In genomic region chr11:31713641-31714121, GRCm38 (mm10) we compare ENCODE assay signal across 8 mouse cellular contexts. TPM values are rescaled to one million over a fixed set of nuclear protein-coding genes. Genes with fewer than 3 reads are reported as not detected.
DNase-seq lines count a peak whose midpoint lies in the region; ATAC-seq lines count a peak whose summit lies in the region.

No protein-coding gene starts in this region.

- no peak overlapping the region for H3K9ac ChIP-seq in neural tube, embryonic 11.5 days (ENCODE audit: low read length)
- H3K9ac ChIP-seq in forebrain, embryonic 14.5 days (ENCODE audit: low read length): no peak overlapping the region
- peak overlapping the region; percentile 50 for H3K9ac ChIP-seq in heart, embryonic 16.5 days (ENCODE audit: low read length)

- H3K9me3 ChIP-seq in neural tube, embryonic 11.5 days (ENCODE audit: control insufficient read depth, low read length): no peaks in the 10 kb centered on the region
- H3K9me3 ChIP-seq in forebrain, embryonic 14.5 days (replicated peaks; ENCODE audit: control insufficient read depth, low read length): no peaks in the 10 kb centered on the region
- H3K9me3 ChIP-seq in heart, embryonic 16.5 days (replicated peaks; ENCODE audit: control insufficient read depth, low read length): no peaks in the 10 kb centered on the region

- H3K27me3 ChIP-seq in neural tube, embryonic 11.5 days (ENCODE audit: control insufficient read depth, insufficient read depth, low read length): no peaks in the 10 kb centered on the region
- no peaks in the 10 kb centered on the region for H3K27me3 ChIP-seq in forebrain, embryonic 14.5 days (replicated peaks; ENCODE audit: control insufficient read depth, insufficient read depth, low read length)
- no peaks in the 10 kb centered on the region for H3K27me3 ChIP-seq in heart, embryonic 16.5 days (ENCODE audit: control insufficient read depth, insufficient read depth, low read length)

- H3K36me3 ChIP-seq in neural tube, embryonic 11.5 days (ENCODE audit: control insufficient read depth, insufficient read depth, low read length): no peaks in the 10 kb centered on the region
- no peaks in the 10 kb centered on the region for H3K36me3 ChIP-seq in forebrain, embryonic 14.5 days (ENCODE audit: control insufficient read depth, insufficient read depth, low read length)
- H3K36me3 ChIP-seq in heart, embryonic 16.5 days (ENCODE audit: control insufficient read depth, insufficient read depth): no peaks in the 10 kb centered on the region

- no peak overlapping the region for H3K4me2 ChIP-seq in neural tube, embryonic 11.5 days (ENCODE audit: low read depth)
- H3K4me2 ChIP-seq in forebrain, embryonic 14.5 days (ENCODE audit: low read length): no peak overlapping the region
- H3K4me2 ChIP-seq in heart, embryonic 16.5 days (ENCODE audit: low read depth, low read length): peak overlapping the region; percentile 28; the same call in 1 of the 2 replicates

- DNase-seq in neural tube, embryonic 11.5 days (ENCODE audit: low spot score): peak; percentile 47
- DNase-seq in neural tube, embryonic 10.5 days (ENCODE audit: extremely low spot score, low spot score): no peak
- DNase-seq in forebrain, embryonic 14.5 days (ENCODE audit: low spot score): peak; percentile 83
- DNase-seq in kidney, postnatal 25 days: peak; percentile 88 to 93
- peak; percentile 81 to 87 for DNase-seq in lung, adult 18-20 months
- DNase-seq in ovary, postnatal 36 days (ENCODE audit: low spot score): peak; percentile 69
- DNase-seq in thymus, postnatal 14 days: no peak

- no peak overlapping the region for H3K27ac ChIP-seq in neural tube, embryonic 11.5 days (ENCODE audit: low read depth, low read length)
- H3K27ac ChIP-seq in forebrain, embryonic 14.5 days (ENCODE audit: low read depth, low read length): peak overlapping the region; percentile 28; the same call in 1 of the 2 replicates
- peak overlapping the region; percentile 91 for H3K27ac ChIP-seq in heart, embryonic 16.5 days (ENCODE audit: low read length)

- no peaks in the 10 kb centered on the region for H3K4me1 ChIP-seq in neural tube, embryonic 11.5 days (ENCODE audit: control insufficient read depth, insufficient read depth, low read length)
- peaks cover 8% of the 10 kb centered on the region; the same call in 1 of the 2 replicates for H3K4me1 ChIP-seq in forebrain, embryonic 14.5 days (ENCODE audit: control insufficient read depth, insufficient read depth, low read length)
- peaks cover 29% of the 10 kb centered on the region for H3K4me1 ChIP-seq in heart, embryonic 16.5 days (ENCODE audit: control insufficient read depth, insufficient read depth, low read length)

- no peak overlapping the region for H3K4me3 ChIP-seq in neural tube, embryonic 11.5 days (ENCODE audit: low read depth, low read length)
- H3K4me3 ChIP-seq in forebrain, embryonic 14.5 days (ENCODE audit: low read depth, low read length): no peak overlapping the region
- no peak overlapping the region for H3K4me3 ChIP-seq in heart, embryonic 16.5 days (ENCODE audit: low read length)

- 84% methylated on average over 6 of the region's 6 CpGs for WGBS in neural tube, embryonic 11.5 days
- 43% methylated on average over 6 of the region's 6 CpGs for WGBS in forebrain, embryonic 14.5 days
- whole genome bisulfite sequencing in heart, embryonic 16.5 days: 25% methylated on average over 6 of the region's 6 CpGs

- ATAC-seq in neural tube, embryonic 11.5 days (ENCODE audit: insufficient read depth, low FRiP score, low TSS enrichment): no peak
- peak; percentile 79 for ATAC-seq in forebrain, embryonic 14.5 days
- peak; percentile 89 for ATAC-seq in heart, embryonic 16.5 days (replicated peaks; ENCODE audit: extremely low read depth, insufficient read depth, low FRiP score)

RNA-seq across cellular contexts. Expression of gene Bod1, which starts 42.0 kb away (rescaled TPM):
- 153 and 162 TPM in 2 replicates for polyA plus RNA-seq in neural tube, embryonic 11.5 days (2014; fragmentation: Nextera tagmentation; extraction: Ambion mirVana)
- polyA plus RNA-seq in forebrain, embryonic 14.5 days (2014; fragmentation: Nextera tagmentation; extraction: Ambion mirVana): 154 and 184 TPM in 2 replicates
- 62.8 and 73.4 TPM in 2 replicates for polyA plus RNA-seq in heart, embryonic 16.5 days (2015; fragmentation: Nextera tagmentation; extraction: Ambion mirVana)

Comparison
In these comparisons a context has a peak if more than half of its experiments do, and no peak if none do; other contexts are left out.
1. DNase-seq: peak in neural tube, embryonic 11.5 days (single experiment), forebrain, embryonic 14.5 days (single experiment), kidney, postnatal 25 days (2 of 2), lung, adult 18-20 months (2 of 2) and ovary, postnatal 36 days (single experiment); none in neural tube, embryonic 10.5 days (single experiment) and thymus, postnatal 14 days (single experiment).